ENCODE assay signal across 25 mouse cellular contexts in the genomic region with DNA sequence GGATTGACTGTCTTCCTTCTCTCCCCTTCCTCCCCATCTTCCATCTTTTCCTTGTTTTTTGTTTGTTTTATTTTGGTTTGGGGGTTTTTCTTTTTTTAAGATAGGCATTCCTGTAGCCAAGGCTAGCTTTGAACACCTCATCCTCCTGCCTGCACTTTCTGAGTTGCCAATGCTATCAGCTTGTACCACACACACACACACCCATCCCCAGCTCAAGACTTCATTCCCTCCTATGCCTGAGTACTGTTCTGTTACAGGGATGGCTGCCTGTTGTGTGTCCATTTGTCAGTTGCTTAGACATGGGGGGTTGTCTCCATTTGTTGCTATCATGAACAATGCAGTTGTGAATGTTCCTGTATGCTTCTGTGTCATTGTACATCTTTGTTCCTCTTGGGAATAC.
"Had no signal": no experiment of that assay in that cellular context is flagged by ENCODE, and none has a peak within 500 bp of the region (broad histone marks: within the 10 kb centered on the region; RNA-seq: fewer than 3 reads in every experiment).

No protein-coding gene starts in this region.

- H3K36me3 ChIP-seq: heart, embryonic 10.5 days; heart, embryonic 12.5 days; hindbrain, embryonic 10.5 days; hindbrain, embryonic 12.5 days; intestine, embryonic 15.5 days; limb, embryonic 13.5 days; limb, embryonic 15.5 days had no signal

- H3K27ac ChIP-seq: heart, embryonic 10.5 days; hindbrain, embryonic 10.5 days; hindbrain, embryonic 12.5 days; hindbrain, embryonic 14.5 days; intestine, embryonic 15.5 days; layer of hippocampus, adult 2 months; left cerebral cortex, adult 2 months; limb, embryonic 13.5 days; limb, embryonic 15.5 days had no signal

- H3K4me1 ChIP-seq: heart, embryonic 10.5 days; heart, embryonic 12.5 days; hindbrain, embryonic 12.5 days had no signal

- H3K9me3 ChIP-seq: heart, embryonic 10.5 days; heart, embryonic 12.5 days; hindbrain, embryonic 10.5 days; hindbrain, embryonic 12.5 days; intestine, embryonic 15.5 days; limb, embryonic 13.5 days; limb, embryonic 15.5 days had no signal

- DNase-seq: gastrocnemius, adult 2 months; gastrocnemius, postnatal 10 days; gastrocnemius, postnatal 25 days; heart, adult 18-20 months; heart, postnatal 10 days; heart, postnatal 4 days; kidney, adult 18-20 months; kidney, adult 8-10 months; kidney, postnatal 10 days; kidney, postnatal 25 days; kidney, postnatal 4 days; left cerebral cortex, postnatal 4 days had no signal

- H3K4me3 ChIP-seq: gastrocnemius, adult 2 months; heart, embryonic 10.5 days; heart, embryonic 12.5 days; hindbrain, embryonic 10.5 days; hindbrain, embryonic 12.5 days; intestine, embryonic 15.5 days; layer of hippocampus, adult 2 months; left cerebral cortex, adult 2 months; limb, embryonic 13.5 days; limb, embryonic 15.5 days had no signal

- ATAC-seq: hindbrain, embryonic 16.5 days; inflammation-experienced regulatory T-cells, adult 6 months; intestine, embryonic 15.5 days; intestine, postnatal 0 days had no signal

- H3K4me2 ChIP-seq: heart, embryonic 12.5 days; hindbrain, embryonic 12.5 days; hindbrain, embryonic 14.5 days; intestine, embryonic 15.5 days; limb, embryonic 13.5 days; limb, embryonic 15.5 days had no signal

- H3K9ac ChIP-seq: heart, embryonic 12.5 days; hindbrain, embryonic 12.5 days; hindbrain, embryonic 14.5 days; intestine, embryonic 15.5 days; limb, embryonic 13.5 days; limb, embryonic 15.5 days had no signal

- H3K27me3 ChIP-seq: hindbrain, embryonic 12.5 days; intestine, embryonic 15.5 days; limb, embryonic 13.5 days; limb, embryonic 15.5 days had no signal
